In the genomic region with DNA sequence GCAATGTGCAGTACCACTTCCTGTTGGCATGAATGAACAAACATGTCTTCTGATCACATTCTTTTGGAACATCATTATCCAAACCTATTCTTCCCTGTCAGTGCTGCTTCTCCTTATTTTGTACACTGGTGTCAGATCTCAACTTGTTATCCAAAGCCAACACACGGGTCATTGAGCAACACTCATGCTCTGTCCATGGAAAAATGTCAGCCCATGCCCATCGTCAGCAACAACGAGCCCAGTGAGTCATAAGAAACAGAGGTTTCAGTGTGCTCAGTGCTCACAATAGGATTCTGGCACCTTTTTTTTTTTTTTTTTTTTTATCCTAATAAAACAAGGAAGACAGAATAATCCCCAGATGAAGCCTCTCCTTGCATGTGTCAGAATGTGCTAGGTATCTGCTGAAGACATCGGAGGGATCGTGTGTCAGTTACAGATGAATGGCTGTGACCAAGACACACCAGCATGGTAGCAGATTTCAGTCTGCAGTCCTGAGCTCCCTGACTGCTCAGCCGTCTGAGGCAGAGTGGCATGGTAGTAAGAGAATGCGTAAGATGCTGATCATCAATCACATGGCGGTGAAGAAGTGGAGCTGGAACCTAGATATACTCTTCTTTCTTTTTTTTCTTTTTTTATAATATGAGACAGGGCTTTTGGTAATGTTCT, we compare ENCODE assay signal across 17 mouse cellular contexts.
"Had no signal": no experiment of that assay in that cellular context is flagged by ENCODE, and none has a peak within 500 bp of the region (broad histone marks: within the 10 kb centered on the region; RNA-seq: fewer than 3 reads in every experiment).

No protein-coding gene starts in this region.

- H3K27ac ChIP-seq: left cerebral cortex, adult 2 months; limb, embryonic 10.5 days; liver, embryonic 13.5 days; lung, embryonic 15.5 days; macrophage; midbrain, embryonic 15.5 days; neural tube, embryonic 13.5 days; stomach, embryonic 15.5 days had no signal

- ATAC-seq: intestine, embryonic 16.5 days; liver, postnatal 0 days; midbrain, embryonic 15.5 days had no signal

- H3K36me3 ChIP-seq: limb, embryonic 10.5 days; liver, embryonic 13.5 days; lung, embryonic 15.5 days; midbrain, embryonic 15.5 days; neural tube, embryonic 13.5 days; stomach, embryonic 15.5 days had no signal

- H3K4me3 ChIP-seq: left cerebral cortex, adult 2 months; limb, embryonic 10.5 days; liver, embryonic 13.5 days; lung, embryonic 15.5 days; megakaryocyte, embryonic 14.5 days; midbrain, embryonic 15.5 days; neural tube, embryonic 13.5 days; stomach, embryonic 15.5 days had no signal

- H3K4me1 ChIP-seq: limb, embryonic 10.5 days; liver, embryonic 13.5 days; lung, embryonic 15.5 days; midbrain, embryonic 15.5 days; neural tube, embryonic 13.5 days; stomach, embryonic 15.5 days had no signal

- DNase-seq: kidney, adult 8-10 months; liver, embryonic 13.5 days; liver, postnatal 0 days; lung, postnatal 14 days; right cerebral cortex, postnatal 14 days; thymus, adult 2 months; thymus, postnatal 25 days had no signal

- H3K9me3 ChIP-seq: limb, embryonic 10.5 days; liver, embryonic 13.5 days; lung, embryonic 15.5 days; midbrain, embryonic 15.5 days; stomach, embryonic 15.5 days had no signal

- H3K4me2 ChIP-seq: liver, embryonic 13.5 days; lung, embryonic 15.5 days; midbrain, embryonic 11.5 days; midbrain, embryonic 15.5 days; neural tube, embryonic 13.5 days; stomach, embryonic 15.5 days had no signal

- H3K27me3 ChIP-seq: liver, embryonic 13.5 days; lung, embryonic 15.5 days; megakaryocyte, embryonic 14.5 days; midbrain, embryonic 15.5 days; neural tube, embryonic 13.5 days; stomach, embryonic 15.5 days had no signal

- H3K9ac ChIP-seq: liver, embryonic 13.5 days; liver, postnatal 0 days; lung, embryonic 15.5 days; midbrain, embryonic 15.5 days; neural tube, embryonic 13.5 days; stomach, embryonic 15.5 days had no signal
